Mouse (Mus musculus) limb, embryonic 15.5 days (tissue): ENCODE results near the gene Slc22a21. TPM values are rescaled to one million over a fixed set of nuclear protein-coding genes. Genes with fewer than 3 reads are reported as not detected.
"Not testable (repeated sequence)": the region's sequence is repeated elsewhere in the genome, so short reads cannot be mapped to it uniquely, and the experiment has no call there.

Source experiments
- ATAC-seq: fragments of 200-750 bp; cut with Nextera tagmentation; 2 replicates; pipeline ENCODE4 v1.8.0; 2017; ENCODE audit warnings: low read depth, moderate TSS enrichment; ENCODE audit not compliant: insufficient number of reproducible peaks, low FRiP score, low TSS enrichment
- H3K27ac ChIP-seq: fragments of 300-500 bp; sonication (generic); 2 replicates; pipeline ENCODE4 v1.5.1; 2015; ENCODE audit warnings: moderate library complexity, mild to moderate bottlenecking, inconsistent platforms
- H3K27me3 ChIP-seq: fragments of 300-500 bp; sonication (generic); 2 replicates; pipeline ENCODE4 v1.6.1; 2015; ENCODE audit warnings: inconsistent platforms
- H3K36me3 ChIP-seq: fragments of 300-500 bp; sonication (generic); 2 replicates; pipeline ENCODE4 v1.6.1; 2015; ENCODE audit warnings: inconsistent platforms
- H3K4me1 ChIP-seq: fragments of 300-500 bp; sonication (generic); 2 replicates; pipeline ENCODE4 v1.6.1; 2015; ENCODE audit warnings: inconsistent platforms
- H3K4me2 ChIP-seq: fragments of 300-500 bp; sonication (generic); 2 replicates; pipeline ENCODE4 v1.6.1; 2015; ENCODE audit warnings: mild to moderate bottlenecking, inconsistent platforms
- H3K4me3 ChIP-seq: fragments of 300-500 bp; sonication (generic); 2 replicates; pipeline ENCODE4 v1.5.1; 2015; ENCODE audit warnings: mild to moderate bottlenecking, inconsistent platforms
- H3K9ac ChIP-seq: fragments of 300-500 bp; sonication (generic); 2 replicates; pipeline ENCODE4 v1.6.1; 2015; ENCODE audit warnings: inconsistent platforms
- H3K9me3 ChIP-seq: fragments of 300-500 bp; sonication (generic); 2 replicates; pipeline ENCODE4 v1.6.1; 2016; ENCODE audit warnings: inconsistent platforms
- WGBS: fragments of 180-500 bp; shearing (Covaris S2); methylation state at CpG from one replicate; pipeline ENCODE4 v1.1.7; 2015; 5-methylcytosine and 5-hydroxymethylcytosine counted together
- polyA plus RNA-seq: library from polyadenylated mRNA; unstranded; fragments of >200 nt; fragmentation: Nextera tagmentation; extraction: Ambion mirVana; gene quantifications from 2 replicates; pipeline ENCODE4 v1.2.1, GENCODE M21; 2015

Gene Slc22a21
- polyA plus RNA-seq, 1 experiment from 2014 or later = 4.3 TPM

GRCm38 (mm10) chr11:54012961-54013360, 32.8 kb upstream of the Slc22a21 start:
- no peak overlapping the region for H3K27ac ChIP-seq
- 75% methylated on average over 5 of the region's 5 CpGs for WGBS
- H3K27me3 ChIP-seq = no peaks in the 10 kb centered on the region
- no peak for ATAC-seq
- no peak overlapping the region for H3K4me2 ChIP-seq
- H3K4me1 ChIP-seq = peaks cover 10% of the 10 kb centered on the region
- H3K36me3 ChIP-seq = no peaks in the 10 kb centered on the region
- H3K4me3 ChIP-seq = no peak overlapping the region
- no peak overlapping the region for H3K9ac ChIP-seq
- H3K9me3 ChIP-seq = no peaks in the 10 kb centered on the region

- no peak overlapping the region for H3K9ac ChIP-seq
- no peak overlapping the region for H3K4me2 ChIP-seq
- no peak for ATAC-seq
- H3K36me3 ChIP-seq = no peaks in the 10 kb centered on the region
- no peaks in the 10 kb centered on the region for H3K9me3 ChIP-seq
- no peaks in the 10 kb centered on the region for H3K27me3 ChIP-seq
- H3K27ac ChIP-seq = no peak overlapping the region
- H3K4me1 ChIP-seq = peaks cover 20% of the 10 kb centered on the region
- H3K4me3 ChIP-seq = no peak overlapping the region
- WGBS = 89% methylated on average over 2 of the region's 2 CpGs
Measured at GRCm38 (mm10) chr11:54011255-54011654, 31.1 kb upstream of the Slc22a21 start.

- WGBS = 37% methylated on average over 10 of the region's 10 CpGs
- Histone ChIP-seq H3K9me3 (no peaks in the 10 kb centered on the region), H3K27ac (peak overlapping the region; percentile 40; the same call in 1 of the 2 replicates), H3K4me2 (no peak overlapping the region), H3K27me3 (no peaks in the 10 kb centered on the region), H3K4me1 (peaks cover 20% of the 10 kb centered on the region), H3K36me3 (no peaks in the 10 kb centered on the region), H3K4me3 (no peak overlapping the region), H3K9ac (no peak overlapping the region)
- ATAC-seq = no peak
Measured at GRCm38 (mm10) chr11:54008416-54008920, 28.3 kb upstream of the Slc22a21 start.

GRCm38 (mm10) chr11:54007717-54008116, 27.6 kb upstream of the Slc22a21 start:
- ATAC-seq = no peak
- no peak overlapping the region for H3K9ac ChIP-seq

GRCm38 (mm10) chr11:54006901-54007300, 26.8 kb upstream of the Slc22a21 start:
- H3K27ac ChIP-seq = no peak overlapping the region
- H3K4me3 ChIP-seq = no peak overlapping the region

More at GRCm38 (mm10) chr11:54007717-54008116, 27.6 kb upstream of the Slc22a21 start:
- Histone ChIP-seq H3K4me2 (no peak overlapping the region), H3K4me3 (no peak overlapping the region), H3K27ac (peak overlapping the region; percentile 40; the same call in 1 of the 2 replicates), H3K9me3 (no peaks in the 10 kb centered on the region), H3K36me3 (no peaks in the 10 kb centered on the region), H3K27me3 (no peaks in the 10 kb centered on the region), H3K4me1 (peaks cover 24% of the 10 kb centered on the region)
- WGBS = 75% methylated on average over 11 of the region's 11 CpGs

GRCm38 (mm10) chr11:54006362-54006761, 26.2 kb upstream of the Slc22a21 start:
- H3K4me1 ChIP-seq = peaks cover 28% of the 10 kb centered on the region
- H3K36me3 ChIP-seq, H3K27ac ChIP-seq, H3K9ac ChIP-seq, H3K27me3 ChIP-seq, ATAC-seq, H3K4me2 ChIP-seq, H3K9me3 ChIP-seq, H3K4me3 ChIP-seq: not testable (repeated sequence)
- WGBS = 35% methylated on average over 5 of the region's 5 CpGs

More at GRCm38 (mm10) chr11:54006901-54007300, 26.8 kb upstream of the Slc22a21 start:
- Histone ChIP-seq H3K9ac (no peak overlapping the region), H3K36me3 (no peaks in the 10 kb centered on the region), H3K4me1 (peaks cover 28% of the 10 kb centered on the region), H3K4me2 (no peak overlapping the region), H3K9me3 (no peaks in the 10 kb centered on the region), H3K27me3 (no peaks in the 10 kb centered on the region)
- 71% methylated on average over 4 of the region's 4 CpGs for WGBS
- no peak for ATAC-seq

GRCm38 (mm10) chr11:54004734-54005133, 24.6 kb upstream of the Slc22a21 start:
- peaks cover 28% of the 10 kb centered on the region for H3K4me1 ChIP-seq
- no peaks in the 10 kb centered on the region for H3K9me3 ChIP-seq
- no peaks in the 10 kb centered on the region for H3K36me3 ChIP-seq
- no peak overlapping the region for H3K9ac ChIP-seq
- peaks cover 8% of the 10 kb centered on the region for H3K27me3 ChIP-seq
- H3K27ac ChIP-seq = no peak overlapping the region
- WGBS = 78% methylated on average over 3 of the region's 3 CpGs
- no peak for ATAC-seq
- no peak overlapping the region for H3K4me3 ChIP-seq
- no peak overlapping the region for H3K4me2 ChIP-seq

- no peak overlapping the region for H3K27ac ChIP-seq
- H3K27me3 ChIP-seq = peaks cover 8% of the 10 kb centered on the region
- 67% methylated on average over 9 of the region's 9 CpGs for WGBS
- H3K9ac ChIP-seq = no peak overlapping the region
- no peak for ATAC-seq
- H3K4me3 ChIP-seq = no peak overlapping the region
- H3K36me3 ChIP-seq = no peaks in the 10 kb centered on the region
- no peak overlapping the region for H3K4me2 ChIP-seq
- peaks cover 28% of the 10 kb centered on the region for H3K4me1 ChIP-seq
- no peaks in the 10 kb centered on the region for H3K9me3 ChIP-seq
Measured at GRCm38 (mm10) chr11:54004221-54004620, 24.1 kb upstream of the Slc22a21 start.

GRCm38 (mm10) chr11:54002761-54003717, 22.9 kb upstream of the Slc22a21 start:
- not testable (repeated sequence) for H3K4me3 ChIP-seq, H3K27me3 ChIP-seq, H3K27ac ChIP-seq, H3K9ac ChIP-seq, ATAC-seq, H3K9me3 ChIP-seq, H3K36me3 ChIP-seq, H3K4me2 ChIP-seq
- WGBS = 34% methylated on average over 12 of the region's 12 CpGs
- H3K4me1 ChIP-seq = peaks cover 19% of the 10 kb centered on the region

- no peaks in the 10 kb centered on the region for H3K36me3 ChIP-seq
- H3K4me3 ChIP-seq = no peak overlapping the region
- H3K4me1 ChIP-seq = peaks cover 13% of the 10 kb centered on the region
- H3K27ac ChIP-seq = no peak overlapping the region
- no peak overlapping the region for H3K9ac ChIP-seq
- 3% methylated on average over 5 of the region's 5 CpGs for WGBS
- no peaks in the 10 kb centered on the region for H3K9me3 ChIP-seq
- H3K27me3 ChIP-seq = peaks cover 8% of the 10 kb centered on the region
- no peak for ATAC-seq
- no peak overlapping the region for H3K4me2 ChIP-seq
Measured at GRCm38 (mm10) chr11:54002147-54002760, 22.1 kb upstream of the Slc22a21 start.

- Histone ChIP-seq H3K27me3 (peaks cover 8% of the 10 kb centered on the region), H3K4me3 (no peak overlapping the region), H3K27ac (no peak overlapping the region), H3K9me3 (no peaks in the 10 kb centered on the region), H3K4me1 (peaks cover 3% of the 10 kb centered on the region; the same call in 1 of the 2 replicates), H3K9ac (no peak overlapping the region), H3K36me3 (no peaks in the 10 kb centered on the region), H3K4me2 (no peak overlapping the region)
- WGBS = 80% methylated on average over 2 of the region's 2 CpGs
- no peak for ATAC-seq
Measured at GRCm38 (mm10) chr11:53997661-53998060, 17.5 kb upstream of the Slc22a21 start.

- Histone ChIP-seq H3K27me3 (no peaks in the 10 kb centered on the region), H3K4me1 (no peaks in the 10 kb centered on the region), H3K4me2 (no peak overlapping the region), H3K9me3 (no peaks in the 10 kb centered on the region), H3K4me3 (no peak overlapping the region), H3K36me3 (no peaks in the 10 kb centered on the region), H3K27ac (no peak overlapping the region), H3K9ac (no peak overlapping the region)
- no peak for ATAC-seq
- WGBS = 92% methylated on average over 4 of the region's 4 CpGs
Measured at GRCm38 (mm10) chr11:53992264-53992663, 12.1 kb upstream of the Slc22a21 start.
